Mouse (Mus musculus): ENCODE data around the gene Glis3. TPM values are rescaled to one million over a fixed set of nuclear protein-coding genes. Genes with fewer than 3 reads are reported as not detected.

Glis3 gene
- polyA plus RNA-seq, 1 experiment, result 0.06 TPM

DNA sequence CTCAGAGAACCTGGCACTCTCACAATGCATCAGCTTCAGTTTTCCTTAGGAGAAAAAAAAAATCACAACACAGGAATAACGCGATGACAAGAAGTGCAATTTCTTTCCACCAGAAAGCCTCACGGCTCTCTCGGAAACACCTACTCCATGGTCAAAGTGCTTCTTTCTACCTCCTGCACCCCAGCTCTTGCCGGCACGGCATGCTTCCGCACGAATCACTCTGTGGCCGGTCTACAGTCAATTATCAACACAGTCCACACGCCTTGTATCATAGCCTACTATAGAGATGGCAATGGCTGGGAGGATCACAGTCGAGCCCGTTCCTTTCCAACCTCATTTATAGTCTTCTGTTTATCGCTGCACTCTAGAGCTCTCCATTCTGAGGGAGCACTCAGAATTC, 150.9 kb downstream of the Glis3 start:
- no peak for TF ChIP-seq FLI1 (IDR thresholded peaks at IDR 0.05; ENCODE audit: low read length)
- no peak for TF ChIP-seq GATA1 (IDR thresholded peaks at IDR 0.05; ENCODE audit: borderline replicate concordance, low read length)
- no peak overlapping the region for H3K4me3 ChIP-seq (replicated peaks)
- H3K4me1 ChIP-seq, result no peaks in the 10 kb centered on the region; the same call in 1 of the 2 replicates
- peaks cover 5% of the 10 kb centered on the region for H3K9me3 ChIP-seq
- H3K27me3 ChIP-seq (replicated peaks), result no peaks in the 10 kb centered on the region
- H3K36me3 ChIP-seq (replicated peaks; ENCODE audit: low read length), result no peaks in the 10 kb centered on the region

DNA sequence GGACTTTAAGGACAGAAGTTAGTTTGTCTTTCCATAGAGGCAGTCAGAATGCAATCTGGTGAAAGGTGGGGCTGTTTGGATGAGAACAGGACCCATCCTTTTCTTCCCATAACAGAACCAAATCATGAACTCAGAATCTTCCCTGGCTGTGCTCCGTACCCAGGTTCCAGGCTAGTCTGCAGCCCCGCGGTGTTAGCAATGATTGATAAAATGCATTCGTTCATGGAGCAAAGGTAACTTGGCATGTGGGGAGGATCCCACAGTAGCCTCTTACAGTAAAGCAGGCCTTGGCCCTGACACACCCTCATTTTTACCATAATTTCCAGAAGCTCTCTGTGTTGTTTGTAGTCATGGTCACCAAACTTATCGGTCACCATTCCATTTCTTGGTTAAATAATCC, 152.4 kb downstream of the Glis3 start:
- no peaks in the 10 kb centered on the region for H3K27me3 ChIP-seq (replicated peaks)
- H3K9me3 ChIP-seq, result peaks cover 5% of the 10 kb centered on the region
- no peak overlapping the region for H3K4me3 ChIP-seq (replicated peaks)
- H3K36me3 ChIP-seq (replicated peaks; ENCODE audit: low read length), result no peaks in the 10 kb centered on the region
- TF ChIP-seq FLI1 (IDR thresholded peaks at IDR 0.05; ENCODE audit: low read length), result no peak
- TF ChIP-seq GATA1 (IDR thresholded peaks at IDR 0.05; ENCODE audit: borderline replicate concordance, low read length), result no peak
- no peaks in the 10 kb centered on the region; the same call in 1 of the 2 replicates for H3K4me1 ChIP-seq

DNA sequence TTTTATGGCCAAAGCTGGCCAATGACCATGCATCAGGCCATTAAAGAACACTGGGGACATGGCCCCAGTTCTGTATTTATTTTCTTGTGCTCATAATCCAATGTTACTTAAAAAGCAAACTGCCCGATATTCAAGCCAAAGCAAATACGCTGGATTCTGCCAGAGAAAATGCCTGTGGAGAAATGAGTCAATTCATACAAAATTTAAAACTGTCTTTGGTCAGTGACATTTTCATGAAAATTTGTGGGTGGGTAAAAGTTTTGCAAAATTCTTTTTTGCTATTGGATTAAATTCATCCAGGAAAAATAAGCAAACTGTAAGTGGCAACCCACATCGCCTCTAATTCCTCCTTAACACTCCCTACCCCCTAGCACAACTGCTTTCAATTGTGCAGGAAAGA, 154.5 kb downstream of the Glis3 start:
- H3K4me3 ChIP-seq (replicated peaks), result no peak overlapping the region
- TF ChIP-seq FLI1 (IDR thresholded peaks at IDR 0.05; ENCODE audit: low read length), result no peak
- no peak for TF ChIP-seq GATA1 (IDR thresholded peaks at IDR 0.05; ENCODE audit: borderline replicate concordance, low read length)
- H3K9me3 ChIP-seq, result no peaks in the 10 kb centered on the region; the same call in 1 of the 2 replicates
- H3K4me1 ChIP-seq, result no peaks in the 10 kb centered on the region
- no peaks in the 10 kb centered on the region for H3K27me3 ChIP-seq (replicated peaks)
- H3K36me3 ChIP-seq (replicated peaks; ENCODE audit: low read length), result no peaks in the 10 kb centered on the region

DNA sequence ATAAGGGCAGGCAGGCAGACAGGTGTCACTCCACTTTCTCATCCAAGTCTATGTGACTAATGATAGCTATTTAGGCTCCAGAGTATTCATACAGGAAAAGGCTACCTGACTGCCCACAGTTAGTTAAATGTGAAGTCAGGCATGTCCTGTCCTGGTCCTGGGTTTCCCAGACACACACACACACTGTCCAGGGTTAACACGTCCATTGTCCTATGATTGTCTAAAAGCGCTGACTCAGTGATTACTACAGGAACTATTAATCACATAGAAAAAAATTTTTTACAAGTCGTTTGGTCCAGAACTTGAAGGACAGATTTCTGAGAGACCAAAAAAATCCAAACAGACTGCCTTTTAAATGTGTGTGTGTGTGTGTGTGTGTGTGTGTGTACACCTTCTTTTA, 157.6 kb downstream of the Glis3 start:
- Histone ChIP-seq H3K36me3 (replicated peaks; ENCODE audit: low read length) (no peaks in the 10 kb centered on the region), H3K4me1 (no peaks in the 10 kb centered on the region), H3K27me3 (replicated peaks) (no peaks in the 10 kb centered on the region)

DNA sequence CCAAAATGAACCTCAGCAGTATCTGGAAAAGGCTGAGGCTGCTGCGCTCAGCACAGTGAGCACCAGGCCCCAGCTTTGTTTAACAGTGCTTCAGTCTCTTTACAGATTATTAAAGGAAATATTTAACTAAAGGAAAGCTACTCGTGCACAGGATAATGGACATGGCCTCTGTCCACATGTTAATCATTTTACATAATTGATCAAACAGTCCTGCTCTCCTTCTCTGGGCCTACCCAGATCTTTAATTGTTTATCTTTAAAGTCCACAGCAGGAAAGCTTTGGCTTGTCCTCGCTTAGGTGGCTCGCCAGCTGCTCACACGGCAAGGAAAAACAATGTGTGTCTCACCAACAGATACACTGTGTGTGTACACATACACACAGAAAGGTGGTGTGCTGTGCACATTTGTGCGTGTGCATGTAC, 159.1 kb downstream of the Glis3 start:
- H3K4me1 ChIP-seq, result no peaks in the 10 kb centered on the region
- no peaks in the 10 kb centered on the region for H3K27me3 ChIP-seq (replicated peaks)
- peaks cover 3% of the 10 kb centered on the region; the same call in 1 of the 2 replicates for H3K9me3 ChIP-seq
- H3K36me3 ChIP-seq (replicated peaks; ENCODE audit: low read length), result no peaks in the 10 kb centered on the region
- no peak for TF ChIP-seq FLI1 (IDR thresholded peaks at IDR 0.05; ENCODE audit: low read length)
- no peak for TF ChIP-seq GATA1 (IDR thresholded peaks at IDR 0.05; ENCODE audit: borderline replicate concordance, low read length)
- no peak overlapping the region for H3K4me3 ChIP-seq (replicated peaks)

More for the DNA sequence above, 157.6 kb downstream of the Glis3 start:
- H3K9me3 ChIP-seq, result peaks cover 3% of the 10 kb centered on the region; the same call in 1 of the 2 replicates
- TF ChIP-seq FLI1 (IDR thresholded peaks at IDR 0.05; ENCODE audit: low read length) (no peak), GATA1 (IDR thresholded peaks at IDR 0.05; ENCODE audit: borderline replicate concordance, low read length) (no peak)
- no peak overlapping the region for H3K4me3 ChIP-seq (replicated peaks)

DNA sequence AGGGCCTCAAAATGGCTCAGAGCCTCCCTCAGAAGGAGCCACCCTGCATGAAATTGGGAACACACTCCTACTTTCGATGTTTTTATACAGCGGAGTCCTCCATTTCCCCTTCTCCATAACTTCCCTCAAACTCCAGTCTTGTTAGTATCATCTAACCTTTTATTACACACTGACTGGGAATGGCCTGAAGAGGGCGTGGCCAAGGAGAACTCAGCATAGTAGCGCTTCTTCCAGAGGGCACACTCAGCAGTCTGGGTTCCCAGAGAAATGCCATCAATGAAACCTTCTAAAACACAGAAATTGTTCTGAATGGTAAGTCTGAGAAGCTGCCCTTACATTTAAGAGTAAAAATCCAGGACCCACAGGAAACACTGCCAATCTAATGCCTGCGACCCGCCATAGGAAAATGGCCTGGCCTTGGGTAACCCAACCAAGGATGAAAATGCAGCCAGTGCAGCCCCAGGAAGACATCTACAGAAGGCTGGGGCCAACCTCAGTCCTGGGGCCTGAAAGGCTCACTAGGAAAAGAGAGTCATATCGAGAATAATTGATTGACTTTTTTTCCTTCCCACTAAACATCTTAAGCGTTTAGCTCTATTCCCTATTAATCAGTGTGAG, 159.6 kb downstream of the Glis3 start:
- no peaks in the 10 kb centered on the region for H3K4me1 ChIP-seq
- no peaks in the 10 kb centered on the region for H3K36me3 ChIP-seq (replicated peaks; ENCODE audit: low read length)
- TF ChIP-seq FLI1 (IDR thresholded peaks at IDR 0.05; ENCODE audit: low read length) (no peak), GATA1 (IDR thresholded peaks at IDR 0.05; ENCODE audit: borderline replicate concordance, low read length) (no peak)
- no peaks in the 10 kb centered on the region for H3K27me3 ChIP-seq (replicated peaks)
- peaks cover 5% of the 10 kb centered on the region; the same call in 1 of the 2 replicates for H3K9me3 ChIP-seq
- no peak overlapping the region for H3K4me3 ChIP-seq (replicated peaks)

DNA sequence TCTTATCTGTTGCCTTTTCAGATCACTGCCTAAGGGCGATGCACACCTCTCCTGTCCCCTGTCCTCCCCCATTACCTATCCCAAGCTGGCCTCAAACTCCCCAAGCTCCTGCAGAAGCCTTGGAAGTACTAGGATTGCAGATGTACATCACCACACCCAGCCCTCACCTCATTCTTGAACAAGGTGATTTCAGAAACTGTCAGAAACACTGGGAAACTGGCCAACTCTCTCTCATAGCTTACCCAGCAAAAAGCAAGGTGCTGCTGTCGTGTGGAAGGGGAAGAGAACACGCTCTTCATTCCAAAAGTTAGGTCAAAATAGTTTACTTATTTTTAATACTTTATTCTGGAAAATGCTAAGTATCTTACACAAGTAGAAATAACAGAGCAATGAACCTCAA, 160.6 kb downstream of the Glis3 start:
- Histone ChIP-seq H3K27me3 (replicated peaks) (no peaks in the 10 kb centered on the region), H3K9me3 (peaks cover 5% of the 10 kb centered on the region; the same call in 1 of the 2 replicates), H3K4me3 (replicated peaks) (no peak overlapping the region), H3K36me3 (replicated peaks; ENCODE audit: low read length) (no peaks in the 10 kb centered on the region), H3K4me1 (no peaks in the 10 kb centered on the region)
- TF ChIP-seq GATA1 (IDR thresholded peaks at IDR 0.05; ENCODE audit: borderline replicate concordance, low read length), result no peak
- no peak for TF ChIP-seq FLI1 (IDR thresholded peaks at IDR 0.05; ENCODE audit: low read length)

DNA sequence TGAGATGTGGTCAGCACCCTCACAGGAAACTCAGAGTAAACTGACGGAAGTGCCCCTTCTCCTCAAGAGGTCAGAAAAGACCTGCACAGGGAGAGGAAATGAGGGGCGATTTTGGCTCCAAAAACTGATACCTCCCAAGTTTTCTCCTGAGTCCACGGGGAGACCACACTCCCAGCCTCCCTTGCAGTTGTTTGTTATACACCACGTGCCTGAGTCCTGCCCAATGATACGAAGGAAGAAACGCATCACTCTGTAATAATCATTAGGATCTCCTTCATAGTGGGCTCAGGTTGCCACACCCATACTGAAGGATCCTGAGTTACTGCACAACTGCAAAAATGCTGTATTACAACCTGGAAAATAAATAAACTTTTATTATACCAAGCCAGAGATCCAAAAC, 161.0 kb downstream of the Glis3 start:
- peaks cover 5% of the 10 kb centered on the region; the same call in 1 of the 2 replicates for H3K9me3 ChIP-seq
- H3K4me1 ChIP-seq, result no peaks in the 10 kb centered on the region
- TF ChIP-seq GATA1 (IDR thresholded peaks at IDR 0.05; ENCODE audit: borderline replicate concordance, low read length), result no peak
- TF ChIP-seq FLI1 (IDR thresholded peaks at IDR 0.05; ENCODE audit: low read length), result no peak
- H3K27me3 ChIP-seq (replicated peaks), result no peaks in the 10 kb centered on the region
- H3K36me3 ChIP-seq (replicated peaks; ENCODE audit: low read length), result no peaks in the 10 kb centered on the region
- no peak overlapping the region for H3K4me3 ChIP-seq (replicated peaks)

DNA sequence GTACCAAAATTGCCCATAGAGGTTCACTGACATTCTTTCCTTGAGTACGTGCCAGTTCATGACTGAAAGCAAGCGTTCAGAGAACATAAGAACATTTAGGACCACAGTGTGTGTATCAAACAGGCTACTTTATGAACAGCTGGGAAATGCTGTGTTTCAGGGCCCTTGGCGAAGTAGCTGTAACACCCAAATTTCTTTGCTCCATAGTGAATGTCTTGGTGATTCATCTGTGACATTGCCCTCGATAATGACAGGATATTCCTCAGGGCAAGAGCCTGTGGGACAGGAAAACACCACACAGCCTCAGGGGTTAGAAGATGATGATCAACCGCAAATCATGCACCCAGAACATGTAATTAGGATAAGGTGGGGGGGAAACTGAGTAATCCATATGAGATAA, 161.6 kb downstream of the Glis3 start:
- no peaks in the 10 kb centered on the region for H3K4me1 ChIP-seq
- no peaks in the 10 kb centered on the region for H3K27me3 ChIP-seq (replicated peaks)
- H3K36me3 ChIP-seq (replicated peaks; ENCODE audit: low read length), result no peaks in the 10 kb centered on the region
- H3K9me3 ChIP-seq, result peaks cover 5% of the 10 kb centered on the region; the same call in 1 of the 2 replicates
- H3K4me3 ChIP-seq (replicated peaks), result no peak overlapping the region
- no peak for TF ChIP-seq GATA1 (IDR thresholded peaks at IDR 0.05; ENCODE audit: borderline replicate concordance, low read length)
- no peak for TF ChIP-seq FLI1 (IDR thresholded peaks at IDR 0.05; ENCODE audit: low read length)

DNA sequence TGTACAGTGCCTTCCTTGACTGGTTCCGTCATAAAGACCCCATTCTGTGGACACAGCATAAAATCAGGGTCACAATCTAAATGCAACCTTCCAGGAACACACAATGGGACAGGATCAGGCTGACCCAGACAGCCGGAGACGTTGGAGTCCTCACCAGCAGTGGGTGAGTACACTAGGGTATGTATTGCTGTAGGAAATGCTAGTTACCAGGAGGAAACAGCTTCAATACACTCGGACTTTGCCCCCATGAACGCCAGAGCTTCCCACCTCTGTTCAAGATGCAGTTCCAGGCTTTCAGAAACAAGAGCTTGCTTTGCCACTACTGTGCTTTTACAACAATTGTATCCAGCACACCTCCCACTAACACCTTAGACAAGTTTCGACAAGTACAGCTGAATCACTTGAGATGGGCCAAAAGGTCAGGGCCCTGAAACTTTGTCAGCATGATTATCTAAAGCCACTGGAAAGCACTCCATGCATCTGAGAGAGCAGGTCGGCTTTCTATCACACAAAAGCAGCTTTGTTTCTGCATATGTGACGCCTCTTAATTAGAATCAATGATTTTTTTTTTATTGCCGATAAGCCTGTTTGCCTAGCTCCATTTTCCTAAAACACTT, 162.3 kb downstream of the Glis3 start:
- peaks cover 5% of the 10 kb centered on the region; the same call in 1 of the 2 replicates for H3K9me3 ChIP-seq
- no peaks in the 10 kb centered on the region for H3K36me3 ChIP-seq (replicated peaks; ENCODE audit: low read length)
- no peak overlapping the region for H3K4me3 ChIP-seq (replicated peaks)
- no peak for TF ChIP-seq GATA1 (IDR thresholded peaks at IDR 0.05; ENCODE audit: borderline replicate concordance, low read length)
- TF ChIP-seq FLI1 (IDR thresholded peaks at IDR 0.05; ENCODE audit: low read length), result no peak
- H3K27me3 ChIP-seq (replicated peaks), result no peaks in the 10 kb centered on the region
- no peaks in the 10 kb centered on the region for H3K4me1 ChIP-seq
